Mouse (Mus musculus): ENCODE measurements around the gene Npas3. TPM values are rescaled to one million over a fixed set of nuclear protein-coding genes. Genes with fewer than 3 reads are reported as not detected.

The Npas3 gene
- polyA plus RNA-seq, 1 experiment from 2014 or later: not detected

DNA sequence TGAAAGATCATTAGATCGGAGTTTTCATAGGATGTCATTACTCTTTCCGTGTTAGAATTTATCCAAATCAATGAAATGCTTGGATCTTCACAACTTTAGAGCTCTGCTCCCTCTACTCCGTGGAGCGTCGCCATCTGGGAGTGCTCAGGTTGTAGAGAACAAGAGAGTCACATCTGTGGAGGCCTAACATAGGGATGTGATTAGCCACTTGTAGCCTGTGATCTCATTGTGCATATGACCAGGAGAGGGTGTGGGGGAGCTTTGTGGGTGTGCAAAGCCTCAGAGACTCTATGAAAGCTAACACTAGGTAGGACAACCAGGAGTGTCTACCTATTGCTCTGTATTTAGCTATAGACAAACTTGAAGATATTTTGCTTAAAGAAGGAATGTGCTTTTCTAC lies 509.9 kb downstream of the Npas3 start:
- Histone ChIP-seq H3K4me3 (ENCODE audit: inconsistent target) (no peak overlapping the region), H3K27ac (no peak overlapping the region), H3K36me3 (ENCODE audit: inconsistent target) (no peaks in the 10 kb centered on the region), H3K79me2 (ENCODE audit: inconsistent target) (no peaks in the 10 kb centered on the region)
- 91% methylated on average over 5 of the region's 5 CpGs for WGBS (ENCODE audit: missing documents)

DNA sequence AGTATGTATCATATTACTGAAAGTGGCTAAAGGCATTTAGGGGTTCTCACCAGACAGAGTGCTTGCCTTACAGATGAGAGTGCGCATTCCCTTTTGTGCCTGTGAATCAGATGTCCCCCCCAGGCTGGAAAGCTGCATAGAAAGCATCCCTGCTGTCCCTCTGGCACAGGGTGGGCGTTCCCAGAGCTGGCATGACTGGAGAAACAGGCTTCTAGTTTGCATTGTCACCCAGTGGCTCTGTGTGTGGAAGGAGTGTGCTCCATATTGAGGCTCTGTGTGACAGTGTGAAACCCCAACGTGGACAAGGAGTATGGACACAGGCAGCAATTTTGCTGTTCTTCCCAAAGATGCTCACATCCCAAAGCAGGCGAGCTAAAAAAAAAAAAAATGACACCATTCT lies 515.7 kb downstream of the Npas3 start:
- Histone ChIP-seq H3K79me2 (ENCODE audit: inconsistent target) (no peaks in the 10 kb centered on the region), H3K27ac (no peak overlapping the region), H3K36me3 (ENCODE audit: inconsistent target) (no peaks in the 10 kb centered on the region), H3K4me3 (ENCODE audit: inconsistent target) (no peak overlapping the region)
- WGBS (ENCODE audit: missing documents): 57% methylated on average over 4 of the region's 4 CpGs

DNA sequence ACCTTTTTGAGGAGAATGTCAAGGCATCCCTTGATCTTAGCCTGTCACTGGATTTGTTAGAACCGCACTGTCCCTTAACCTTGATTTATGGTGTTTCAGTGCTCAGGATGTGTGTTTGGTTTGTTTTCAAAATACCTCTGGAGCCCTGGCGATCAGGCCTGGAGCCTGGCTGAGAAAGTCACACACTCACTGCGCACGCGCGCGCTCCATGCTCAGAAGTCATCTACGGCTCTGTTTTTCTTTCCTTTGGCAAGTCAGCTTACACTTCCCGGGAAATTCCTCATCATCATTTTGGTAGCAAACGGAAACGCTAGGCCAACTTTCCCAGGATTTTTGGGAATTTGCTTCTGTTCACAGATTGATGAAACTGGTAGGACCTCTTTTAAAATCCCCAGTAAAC lies 519.9 kb downstream of the Npas3 start:
- no peaks in the 10 kb centered on the region for H3K79me2 ChIP-seq (ENCODE audit: inconsistent target)
- 78% methylated on average over 11 of the region's 11 CpGs for WGBS (ENCODE audit: missing documents)

DNA sequence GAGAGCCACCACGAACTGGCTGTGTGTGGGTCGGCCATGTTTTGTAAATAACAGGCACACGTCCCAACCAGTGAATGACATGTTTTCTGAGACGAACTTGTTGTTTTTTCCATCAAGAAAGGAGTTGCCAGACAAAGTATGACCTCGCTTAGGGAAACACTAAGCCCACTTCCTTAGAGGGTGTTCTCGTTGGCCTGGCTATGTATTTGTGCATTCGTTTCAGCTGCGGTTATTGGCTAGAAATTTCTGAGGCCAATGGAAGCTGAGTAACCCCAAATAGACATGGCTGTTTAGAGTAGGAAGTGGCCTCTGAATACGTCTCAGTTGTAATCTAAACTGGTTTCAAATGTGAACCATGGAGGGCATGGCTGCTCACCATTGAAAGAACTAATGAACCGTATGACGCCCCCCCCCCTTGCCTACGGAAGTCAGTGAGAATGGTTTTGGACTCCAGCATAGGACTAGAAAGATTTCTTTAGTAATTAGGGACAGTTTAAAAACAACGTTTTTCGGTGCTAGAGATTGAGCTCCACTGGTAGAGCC lies 523.0 kb downstream of the Npas3 start:
- no peak overlapping the region for H3K27ac ChIP-seq
- H3K79me2 ChIP-seq (ENCODE audit: inconsistent target): no peaks in the 10 kb centered on the region
- no peaks in the 10 kb centered on the region for H3K36me3 ChIP-seq (ENCODE audit: inconsistent target)
- no peak overlapping the region for H3K4me3 ChIP-seq (ENCODE audit: inconsistent target)
- WGBS (ENCODE audit: missing documents): 85% methylated on average over 14 of the region's 14 CpGs

More for the DNA sequence above, 519.9 kb downstream of the Npas3 start:
- Histone ChIP-seq H3K36me3 (ENCODE audit: inconsistent target) (no peaks in the 10 kb centered on the region), H3K4me3 (ENCODE audit: inconsistent target) (no peak overlapping the region), H3K27ac (no peak overlapping the region)

DNA sequence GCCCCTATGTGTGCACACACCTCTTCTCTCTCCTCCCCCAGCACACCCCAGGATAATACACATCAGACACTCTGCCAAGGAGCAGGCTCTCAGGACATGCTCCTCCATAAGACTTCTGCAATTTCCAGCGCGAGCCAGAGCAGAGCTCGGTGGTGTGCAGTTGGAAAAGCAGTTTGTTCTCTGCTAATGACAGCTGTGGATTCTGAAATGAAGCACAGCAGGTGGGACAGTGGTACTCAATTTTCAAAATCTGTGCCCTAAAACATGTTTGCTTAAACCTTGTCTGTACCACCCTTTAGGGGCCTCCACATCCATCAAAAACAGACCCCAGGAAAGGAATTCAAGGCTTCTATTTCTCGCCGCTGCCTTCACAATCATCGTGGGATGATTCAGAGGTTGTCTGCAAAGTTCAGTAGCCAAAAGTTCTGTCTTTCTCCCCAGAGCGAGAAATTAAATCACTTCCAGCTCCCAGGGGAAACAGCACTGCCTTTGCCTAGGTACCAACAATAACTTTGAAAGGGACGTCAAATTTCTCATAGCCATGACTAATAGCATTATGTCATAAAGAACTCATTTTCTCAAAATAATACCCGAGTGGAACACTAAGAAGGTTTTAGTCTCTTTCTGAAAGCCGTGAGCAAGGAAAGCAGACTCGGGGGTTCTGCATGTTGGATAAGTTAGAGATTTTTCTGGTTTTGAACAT lies 533.5 kb downstream of the Npas3 start:
- H3K27ac ChIP-seq: no peak overlapping the region
- no peaks in the 10 kb centered on the region for H3K79me2 ChIP-seq (ENCODE audit: inconsistent target)
- 91% methylated on average over 11 of the region's 11 CpGs for WGBS (ENCODE audit: missing documents)
- no peaks in the 10 kb centered on the region for H3K36me3 ChIP-seq (ENCODE audit: inconsistent target)
- no peak overlapping the region for H3K4me3 ChIP-seq (ENCODE audit: inconsistent target)

DNA sequence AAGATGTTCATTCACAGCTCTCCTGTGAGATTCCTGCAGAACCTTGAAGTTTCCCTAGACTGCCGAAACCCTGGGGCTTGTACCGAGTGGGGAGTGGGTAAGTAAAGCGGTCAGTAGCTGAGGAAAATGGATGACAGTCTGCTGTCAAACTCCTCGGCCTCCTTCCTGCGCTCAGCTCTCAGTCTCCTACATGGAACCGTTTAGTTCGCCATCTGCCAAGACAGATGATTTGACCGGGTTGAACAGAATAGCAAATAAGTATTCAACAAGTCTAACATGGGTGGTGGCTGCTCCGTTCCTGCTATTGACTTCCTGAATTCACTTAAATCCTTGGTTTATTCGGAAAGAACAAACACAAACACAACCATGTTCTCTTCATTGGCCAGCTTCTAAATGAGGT lies 541.0 kb downstream of the Npas3 start:
- H3K4me3 ChIP-seq (ENCODE audit: inconsistent target): no peak overlapping the region
- WGBS (ENCODE audit: missing documents): 89% methylated on average over 10 of the region's 10 CpGs
- H3K27ac ChIP-seq: no peak overlapping the region
- no peaks in the 10 kb centered on the region for H3K79me2 ChIP-seq (ENCODE audit: inconsistent target)
- no peaks in the 10 kb centered on the region for H3K36me3 ChIP-seq (ENCODE audit: inconsistent target)

DNA sequence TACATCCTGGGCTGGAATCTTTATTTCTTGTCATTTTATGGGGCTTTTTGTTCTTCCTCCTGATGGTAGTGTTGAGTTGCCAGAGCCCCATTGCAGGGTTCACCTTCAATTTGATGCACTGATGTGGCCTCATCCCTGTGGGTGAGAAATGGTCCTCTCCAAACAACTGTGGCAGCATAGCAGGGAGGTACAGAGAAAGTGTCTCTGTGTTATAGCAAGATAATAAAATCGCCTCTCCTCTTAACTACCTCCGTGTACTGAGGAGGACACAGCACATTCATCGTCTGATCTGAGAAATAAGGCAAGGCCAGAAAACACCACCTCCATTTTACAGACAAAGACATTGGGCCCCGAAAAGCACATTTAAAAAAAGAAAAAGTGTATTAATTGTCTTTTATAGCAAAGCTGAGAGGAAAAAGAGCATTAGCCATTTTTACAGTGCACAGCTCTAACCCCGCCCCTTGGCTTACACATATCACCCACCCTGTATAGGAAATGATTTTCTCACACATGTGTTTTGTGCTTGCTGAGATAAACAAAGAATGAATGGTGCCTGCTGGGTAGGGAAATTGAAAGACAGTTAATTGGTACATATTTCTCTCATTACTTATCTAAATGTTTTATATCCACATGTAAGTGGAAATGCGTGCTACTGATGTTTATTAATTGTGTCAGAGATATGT lies 546.4 kb downstream of the Npas3 start:
- no peaks in the 10 kb centered on the region for H3K36me3 ChIP-seq (ENCODE audit: inconsistent target)
- H3K79me2 ChIP-seq (ENCODE audit: inconsistent target): no peaks in the 10 kb centered on the region
- 96% methylated on average over 5 of the region's 6 CpGs for WGBS (ENCODE audit: missing documents)
- H3K27ac ChIP-seq: no peak overlapping the region
- H3K4me3 ChIP-seq (ENCODE audit: inconsistent target): no peak overlapping the region

DNA sequence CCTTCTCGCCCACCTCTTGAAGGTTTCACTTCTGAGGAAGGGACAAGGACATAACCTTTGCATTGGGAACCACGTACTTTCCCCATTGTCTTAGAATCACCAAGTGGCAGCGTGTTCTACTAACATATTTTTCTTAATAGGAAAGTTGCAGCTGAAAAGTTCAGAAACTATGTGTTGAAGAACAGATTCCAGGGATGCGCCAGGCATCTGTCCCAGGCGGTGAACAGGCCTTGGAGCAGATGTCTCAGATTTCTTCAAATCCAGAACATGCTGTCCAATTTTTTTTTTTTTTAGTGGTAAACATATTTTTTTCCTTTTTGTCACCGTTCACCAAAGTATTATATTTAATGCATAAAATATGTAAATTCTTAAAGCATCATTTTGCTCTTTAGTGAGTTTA lies 553.4 kb downstream of the Npas3 start:
- Histone ChIP-seq H3K79me2 (ENCODE audit: inconsistent target) (no peaks in the 10 kb centered on the region), H3K36me3 (ENCODE audit: inconsistent target) (no peaks in the 10 kb centered on the region), H3K4me3 (ENCODE audit: inconsistent target) (no peak overlapping the region), H3K27ac (no peak overlapping the region)
- 93% methylated on average over 5 of the region's 6 CpGs for WGBS (ENCODE audit: missing documents)

DNA sequence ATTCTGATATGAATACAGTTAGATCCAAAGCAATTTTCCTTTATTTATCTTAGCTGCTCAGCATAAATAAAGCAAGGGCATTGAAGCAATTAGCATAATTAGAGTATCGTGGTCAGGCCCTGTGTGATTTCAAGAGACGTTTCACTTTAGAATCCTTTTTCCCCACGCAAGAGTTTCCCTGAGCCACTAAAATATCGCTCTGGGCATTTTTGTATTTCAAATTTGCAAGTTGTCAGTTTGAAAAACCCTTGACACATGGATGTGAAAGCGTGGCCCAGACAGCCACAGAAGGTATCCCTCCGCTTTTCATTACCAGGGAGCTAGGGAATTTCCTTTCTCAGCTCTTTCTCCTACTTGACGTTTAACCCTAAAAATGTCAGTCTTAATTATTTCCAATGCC lies 553.9 kb downstream of the Npas3 start:
- WGBS (ENCODE audit: missing documents): 82% methylated on average over 7 of the region's 7 CpGs
- no peak overlapping the region for H3K4me3 ChIP-seq (ENCODE audit: inconsistent target)
- H3K79me2 ChIP-seq (ENCODE audit: inconsistent target): no peaks in the 10 kb centered on the region
- no peak overlapping the region for H3K27ac ChIP-seq
- no peaks in the 10 kb centered on the region for H3K36me3 ChIP-seq (ENCODE audit: inconsistent target)

DNA sequence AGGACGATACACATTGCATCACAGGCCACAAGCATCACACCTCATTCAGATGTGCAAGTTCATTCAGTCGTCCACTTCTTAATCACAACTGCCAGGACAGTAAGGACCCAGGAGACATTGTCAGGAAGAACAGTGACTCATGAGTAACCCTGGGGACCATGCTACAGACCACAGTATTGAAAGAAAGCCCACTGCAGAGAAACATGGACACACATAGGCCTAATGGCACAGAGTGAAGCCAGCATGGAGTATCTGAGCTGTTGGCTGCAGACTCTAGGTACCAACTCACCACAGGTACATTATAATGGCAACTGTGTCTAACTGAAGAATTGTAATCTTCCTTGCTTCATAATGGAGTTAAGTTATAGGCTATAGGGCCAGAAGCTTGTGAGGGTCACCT lies 561.6 kb downstream of the Npas3 start:
- H3K79me2 ChIP-seq (ENCODE audit: inconsistent target): no peaks in the 10 kb centered on the region
- WGBS (ENCODE audit: missing documents): 90% methylated on average over 2 of the region's 2 CpGs
- no peak overlapping the region for H3K27ac ChIP-seq
- H3K4me3 ChIP-seq (ENCODE audit: inconsistent target): no peak overlapping the region
- no peaks in the 10 kb centered on the region for H3K36me3 ChIP-seq (ENCODE audit: inconsistent target)

DNA sequence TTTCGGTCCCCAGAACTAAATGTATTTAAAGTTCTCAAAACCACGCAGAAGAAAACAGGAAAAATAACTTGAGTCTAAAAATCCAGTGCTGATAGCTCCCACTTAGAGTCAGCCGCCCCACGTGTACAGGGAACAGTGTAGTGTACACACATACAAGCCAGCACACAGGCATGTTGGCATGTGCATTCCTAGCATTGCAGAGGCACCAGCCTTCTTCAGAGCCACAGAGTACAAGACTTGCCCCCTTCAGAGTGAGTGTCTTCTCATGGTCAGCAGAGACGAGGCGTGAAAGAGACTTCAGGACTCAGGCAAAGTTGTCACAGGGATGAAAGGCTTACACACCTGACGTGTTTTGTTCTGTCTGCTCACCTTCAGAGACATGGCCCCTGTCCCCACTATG lies 565.8 kb downstream of the Npas3 start:
- 83% methylated on average over 7 of the region's 7 CpGs for WGBS (ENCODE audit: missing documents)
- Histone ChIP-seq H3K36me3 (ENCODE audit: inconsistent target) (no peaks in the 10 kb centered on the region), H3K4me3 (ENCODE audit: inconsistent target) (no peak overlapping the region), H3K79me2 (ENCODE audit: inconsistent target) (no peaks in the 10 kb centered on the region), H3K27ac (no peak overlapping the region)

DNA sequence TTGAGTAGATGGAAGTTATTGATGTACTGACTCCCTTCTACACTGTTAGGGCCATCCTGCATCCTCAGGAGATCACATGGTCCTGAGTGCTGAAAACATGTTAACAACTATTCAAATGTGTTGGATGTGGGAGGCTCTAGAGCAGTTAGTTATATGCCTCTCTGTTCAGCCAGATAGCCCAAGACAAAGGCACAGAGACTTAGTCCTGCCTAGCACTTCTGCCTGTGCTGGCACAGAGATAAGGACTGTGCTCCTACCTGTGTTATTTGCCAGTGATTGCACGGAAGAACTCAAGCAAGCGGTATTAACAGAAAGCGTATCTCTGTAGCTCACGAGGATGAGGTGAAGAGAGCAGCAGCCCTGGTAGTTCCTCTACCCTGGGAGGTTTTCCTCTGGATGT lies 571.5 kb downstream of the Npas3 start:
- Histone ChIP-seq H3K27ac (no peak overlapping the region), H3K36me3 (ENCODE audit: inconsistent target) (no peaks in the 10 kb centered on the region), H3K4me3 (ENCODE audit: inconsistent target) (no peak overlapping the region), H3K79me2 (ENCODE audit: inconsistent target) (no peaks in the 10 kb centered on the region)
- 91% methylated on average over 4 of the region's 4 CpGs for WGBS (ENCODE audit: missing documents)

DNA sequence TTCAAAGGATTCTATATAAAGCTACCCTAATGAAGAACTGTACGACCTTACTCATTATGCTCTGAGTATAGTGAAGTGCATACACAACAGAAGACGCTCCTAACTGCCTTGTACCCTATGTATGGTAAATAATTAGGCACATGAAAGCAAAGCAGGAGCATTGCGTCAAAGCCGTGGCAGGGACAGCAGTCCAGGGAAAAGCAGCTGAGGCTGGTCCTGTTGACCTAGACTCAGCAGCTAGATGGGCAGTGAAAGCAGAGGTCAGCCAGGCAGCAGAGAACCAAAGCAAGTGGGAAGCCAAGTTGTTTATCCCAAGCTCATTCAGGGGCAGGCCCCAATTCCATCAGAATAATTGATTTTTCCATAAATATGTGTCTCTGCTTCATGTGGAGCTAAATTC lies 574.4 kb downstream of the Npas3 start:
- whole genome bisulfite sequencing (ENCODE audit: missing documents): 81% methylated on average over 4 of the region's 4 CpGs
- Histone ChIP-seq H3K79me2 (ENCODE audit: inconsistent target) (no peaks in the 10 kb centered on the region), H3K4me3 (ENCODE audit: inconsistent target) (no peak overlapping the region), H3K36me3 (ENCODE audit: inconsistent target) (no peaks in the 10 kb centered on the region), H3K27ac (no peak overlapping the region)

DNA sequence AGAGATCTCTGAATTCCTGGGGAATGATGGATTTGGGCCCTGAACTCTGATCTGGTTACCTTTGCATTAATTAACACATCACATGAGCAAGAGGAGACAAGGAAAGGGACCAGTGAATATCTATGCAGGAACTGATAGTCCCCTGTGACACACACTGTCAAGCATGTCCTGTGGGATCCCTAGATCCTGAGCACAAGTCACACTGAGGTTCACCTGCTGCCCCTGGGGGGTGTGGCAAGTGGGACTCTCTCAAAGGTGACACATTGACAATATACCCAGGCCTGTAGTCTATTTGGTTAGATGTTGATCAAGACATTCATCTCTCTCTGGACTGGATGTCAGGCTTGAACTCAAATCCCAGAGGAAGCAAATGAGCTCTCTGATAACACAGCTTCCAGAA lies 576.8 kb downstream of the Npas3 start:
- Histone ChIP-seq H3K79me2 (ENCODE audit: inconsistent target) (no peaks in the 10 kb centered on the region), H3K4me3 (ENCODE audit: inconsistent target) (no peak overlapping the region), H3K36me3 (ENCODE audit: inconsistent target) (no peaks in the 10 kb centered on the region), H3K27ac (no peak overlapping the region)

DNA sequence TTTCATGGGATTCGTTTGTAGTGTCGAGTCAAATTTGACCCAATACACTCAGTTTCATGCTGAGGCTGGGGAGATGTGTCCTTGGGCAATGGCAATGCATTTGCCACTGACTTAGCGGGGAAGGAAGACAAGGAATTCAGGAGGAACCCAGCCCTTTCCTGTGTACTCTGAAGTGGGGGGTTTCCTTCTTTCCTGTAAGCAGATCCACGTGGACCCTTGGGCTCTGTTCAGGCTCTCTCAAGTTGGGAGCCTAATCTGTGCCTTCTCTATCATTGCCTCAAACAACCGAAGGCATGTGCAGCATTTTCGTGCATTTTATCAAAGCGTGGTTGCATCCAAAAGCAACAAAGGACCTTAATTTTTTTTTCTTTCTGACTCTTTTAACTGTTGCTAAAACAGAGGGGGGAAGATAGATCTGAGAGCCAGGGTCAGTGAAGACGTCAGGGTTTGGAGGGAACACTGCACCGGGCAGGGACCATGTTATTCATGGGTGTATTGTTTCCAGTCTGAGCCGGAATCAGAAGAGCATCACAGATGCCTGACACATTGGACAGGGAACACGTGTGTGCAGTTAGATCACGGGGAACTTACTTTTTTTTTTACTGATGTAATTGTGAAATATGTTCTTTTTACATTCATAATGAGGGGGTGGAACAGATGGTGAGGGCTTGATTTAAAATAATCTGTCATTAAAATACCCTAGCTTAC lies 577.6 kb downstream of the Npas3 start:
- Histone ChIP-seq H3K27ac (no peak overlapping the region), H3K79me2 (ENCODE audit: inconsistent target) (no peaks in the 10 kb centered on the region)
- WGBS (ENCODE audit: missing documents): 45% methylated on average over 12 of the region's 12 CpGs

More for the DNA sequence above, 577.6 kb downstream of the Npas3 start:
- H3K36me3 ChIP-seq (ENCODE audit: inconsistent target): no peaks in the 10 kb centered on the region
- no peak overlapping the region for H3K4me3 ChIP-seq (ENCODE audit: inconsistent target)
